Mouse (Mus musculus) myocyte (in vitro differentiated cells): Measurements from ENCODE around the gene Polr2c.

Experiments used
- CEBPB ChIP-seq: IDR thresholded peaks from 2 replicates; pipeline ENCODE4 v1.6.1; 2011; ENCODE audit warnings: mild to moderate bottlenecking, moderate library complexity; ENCODE audit not compliant: poor library complexity, insufficient read depth, severe bottlenecking
- MYOG ChIP-seq, 3 experiments: IDR thresholded peaks; one replicate each; pipeline ENCODE4 v1.6.1; 2011; ENCODE audit warnings: control low read depth in 2 of 3, low read depth in 2 of 3, mild to moderate bottlenecking in 2 of 3; ENCODE audit not compliant: insufficient read length in 2 of 3, control insufficient read depth in 1 of 3, insufficient read depth in 1 of 3
- POLR2A ChIP-seq: IDR thresholded peaks from one replicate; pipeline ENCODE4 v1.6.1; 2011; ENCODE audit warnings: low read depth, mild to moderate bottlenecking, control low read depth, moderate library complexity; ENCODE audit not compliant: insufficient read length
- REST ChIP-seq: IDR thresholded peaks from one replicate; pipeline ENCODE4 v1.6.1; 2011; ENCODE audit warnings: mild to moderate bottlenecking, control low read depth, moderate library complexity; ENCODE audit not compliant: insufficient read depth, insufficient read length
- SRF ChIP-seq: IDR thresholded peaks from one replicate; pipeline ENCODE4 v1.6.1; 2011; ENCODE audit warnings: low read depth; ENCODE audit not compliant: control insufficient read depth, insufficient read length
- TCF3 ChIP-seq: IDR thresholded peaks from one replicate; pipeline ENCODE4 v1.6.1; 2011; ENCODE audit warnings: low read depth, control low read depth; ENCODE audit not compliant: insufficient read length

DNA sequence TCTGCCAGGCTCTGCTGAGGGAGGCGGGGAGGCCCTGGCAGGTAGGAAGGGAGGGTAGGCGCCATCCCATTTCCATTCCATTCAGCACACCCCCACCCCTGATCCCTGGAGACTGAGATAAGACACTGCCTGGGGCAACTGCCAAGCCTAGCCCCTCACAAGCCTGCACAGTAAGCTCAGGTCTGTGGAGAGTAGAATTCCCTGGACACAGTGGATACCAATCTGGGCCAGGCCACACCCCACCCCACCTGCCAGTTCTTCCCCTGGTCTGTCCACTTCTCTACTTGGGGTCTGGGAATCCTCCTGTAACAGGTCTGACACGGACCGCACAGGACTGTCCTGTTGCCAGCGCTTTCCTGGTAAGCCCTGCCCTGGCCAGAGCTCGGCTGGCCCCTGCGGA lies 11.9 kb downstream of the Polr2c start:
- TF ChIP-seq POLR2A: no peak
- no peak for TF ChIP-seq MYOG (IDR thresholded peaks at IDR 0.05; ENCODE audit: control insufficient read depth in 1 of 3, insufficient read depth in 1 of 3, insufficient read length in 2 of 3, low read depth in 2 of 3)
- no peak for TF ChIP-seq CEBPB
- TF ChIP-seq TCF3: no peak
- no peak for TF ChIP-seq REST
- no peak for TF ChIP-seq SRF
